Mouse (Mus musculus) erythroblast, embryonic 14.5 days (primary cell): ENCODE measurements around the gene Ehbp1l1. TPM values are rescaled to one million over a fixed set of nuclear protein-coding genes. Genes with fewer than 3 reads are reported as not detected.

ENCODE experiments used
- H3K27me3 ChIP-seq: 2 replicates; pipeline ENCODE4 v1.6.1; 2012; ENCODE audit warnings: inconsistent platforms; ENCODE audit not compliant: control insufficient read depth
- H3K36me3 ChIP-seq: 2 replicates; pipeline ENCODE4 v1.6.1; 2012; ENCODE audit warnings: mild to moderate bottlenecking, inconsistent platforms; ENCODE audit not compliant: control insufficient read depth
- H3K4me1 ChIP-seq: 2 replicates; pipeline ENCODE4 v1.6.1; 2012; ENCODE audit warnings: inconsistent platforms; ENCODE audit not compliant: control insufficient read depth
- H3K4me3 ChIP-seq: replicated peaks from 2 replicates; pipeline ENCODE3; 2012; ENCODE audit warnings: moderate library complexity, mild to moderate bottlenecking, inconsistent platforms
- H3K9me3 ChIP-seq: 2 replicates; pipeline ENCODE4 v1.6.1; 2012; ENCODE audit warnings: low read length, inconsistent platforms, mixed read lengths; ENCODE audit not compliant: control insufficient read depth
- GATA1 ChIP-seq: IDR thresholded peaks from 2 replicates; pipeline ENCODE4 v1.6.1; 2012; ENCODE audit warnings: low read length, inconsistent platforms, mixed read lengths
- TAL1 ChIP-seq: IDR thresholded peaks from 3 replicates; pipeline ENCODE4 v1.6.1; 2012; ENCODE audit warnings: low read length, inconsistent platforms, mixed read lengths
- polyA plus RNA-seq: library from polyadenylated mRNA; stranded (reverse); fragments of >175 nt; gene quantifications from 2 replicates; pipeline ENCODE4 v1.2.3, GENCODE M21; 2012

Ehbp1l1 gene
- polyA plus RNA-seq, 1 experiment = 88.4 TPM

- Histone ChIP-seq H3K9me3 (no peaks in the 10 kb centered on the region), H3K4me1 (peaks cover 84% of the 10 kb centered on the region), H3K27me3 (no peaks in the 10 kb centered on the region), H3K4me3 (peak overlapping the region; percentile 74), H3K36me3 (peaks cover 76% of the 10 kb centered on the region)
- no peak for TF ChIP-seq GATA1
- no peak for TF ChIP-seq TAL1
These were observed 1.6 kb upstream of the Ehbp1l1 start for GRCm38 (mm10) chr19:5727701-5728100.

DNA sequence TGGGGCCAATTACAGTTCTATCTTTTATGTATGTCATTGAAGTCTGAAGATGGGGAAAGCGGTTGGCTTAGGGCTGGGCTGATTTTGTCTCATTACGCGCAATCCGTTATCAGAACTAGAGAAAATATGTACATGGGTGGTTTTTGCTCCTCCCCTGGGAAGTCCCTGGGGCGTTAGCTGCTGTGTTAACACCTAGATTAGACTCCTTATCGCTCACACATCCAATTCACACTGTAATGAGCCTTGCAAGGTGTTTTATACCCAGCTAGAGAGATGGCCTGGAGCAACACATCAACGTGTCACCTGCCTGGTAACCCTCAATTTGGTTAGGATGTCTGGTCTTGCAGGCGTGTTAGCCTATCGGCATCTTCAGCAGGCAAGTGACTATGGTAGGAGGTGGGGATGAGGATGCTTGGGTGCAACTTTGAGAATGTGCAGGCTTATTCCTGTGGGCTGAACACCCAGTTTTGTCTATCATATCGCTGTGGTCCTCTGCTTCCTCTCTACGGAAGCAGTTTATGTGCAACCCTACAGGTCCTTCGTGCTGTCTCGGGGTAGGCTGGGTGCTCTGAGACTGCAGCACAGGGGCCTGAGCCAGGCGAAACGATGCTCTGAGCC, 953 bp upstream of the Ehbp1l1 start:
- no peaks in the 10 kb centered on the region for H3K9me3 ChIP-seq
- peak overlapping the region; percentile 74 for H3K4me3 ChIP-seq
- H3K36me3 ChIP-seq = peaks cover 83% of the 10 kb centered on the region
- peak; percentile 84 for TF ChIP-seq GATA1
- TF ChIP-seq TAL1 = peak; percentile 65
- H3K27me3 ChIP-seq = no peaks in the 10 kb centered on the region
- H3K4me1 ChIP-seq = peaks cover 87% of the 10 kb centered on the region

GRCm38 (mm10) chr19:5725029-5725707, 949 bp downstream of the Ehbp1l1 start:
- Histone ChIP-seq H3K4me1 (peaks cover 87% of the 10 kb centered on the region), H3K36me3 (peaks cover 86% of the 10 kb centered on the region), H3K9me3 (no peaks in the 10 kb centered on the region), H3K27me3 (no peaks in the 10 kb centered on the region; the same call in 1 of the 2 replicates), H3K4me3 (peak overlapping the region; percentile 74)
- no peak for TF ChIP-seq GATA1
- TF ChIP-seq TAL1 = no peak

- Histone ChIP-seq H3K27me3 (no peaks in the 10 kb centered on the region; the same call in 1 of the 2 replicates), H3K36me3 (peaks cover 86% of the 10 kb centered on the region), H3K4me3 (peak overlapping the region; percentile 74), H3K9me3 (no peaks in the 10 kb centered on the region), H3K4me1 (peaks cover 87% of the 10 kb centered on the region)
- TF ChIP-seq GATA1 (no peak), TAL1 (no peak)
These were observed 1.6 kb downstream of the Ehbp1l1 start for GRCm38 (mm10) chr19:5724549-5724941.

DNA sequence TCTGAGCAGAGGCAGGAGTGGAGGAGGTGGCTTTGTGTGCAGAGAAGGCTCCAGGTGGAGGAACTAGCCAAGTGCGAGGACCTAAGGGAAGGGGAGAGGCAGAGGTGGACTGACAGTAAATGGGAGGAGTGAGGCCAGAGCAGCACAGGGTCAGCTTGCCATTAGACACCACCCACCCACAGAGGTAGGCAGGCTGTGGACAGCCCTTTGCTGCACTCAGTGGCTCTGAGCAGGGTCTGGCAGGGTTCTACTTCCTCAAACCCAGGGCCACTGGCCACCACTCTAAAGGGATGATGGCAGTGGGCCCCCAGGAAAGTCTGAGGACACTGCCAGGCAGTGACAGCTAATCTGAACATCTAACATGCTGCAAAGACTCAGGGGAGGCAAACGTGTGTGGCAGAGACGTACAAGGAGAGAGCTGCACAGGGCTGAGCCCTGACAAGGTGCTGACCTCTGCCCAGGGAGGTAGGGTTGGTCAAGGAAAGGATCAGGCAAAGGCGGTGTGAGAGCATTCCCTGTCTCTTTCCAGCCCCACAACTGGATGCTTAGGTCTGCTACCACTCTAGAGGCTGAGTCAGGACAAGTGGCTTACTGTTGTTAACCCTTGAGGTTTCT, 2.1 kb downstream of the Ehbp1l1 start:
- TF ChIP-seq GATA1 (peak; percentile 36; the same call in 1 of the 2 replicates), TAL1 (no peak)
- peaks cover 87% of the 10 kb centered on the region for H3K36me3 ChIP-seq
- H3K4me3 ChIP-seq = peak overlapping the region; percentile 74
- H3K4me1 ChIP-seq = peaks cover 87% of the 10 kb centered on the region
- no peaks in the 10 kb centered on the region; the same call in 1 of the 2 replicates for H3K27me3 ChIP-seq
- no peaks in the 10 kb centered on the region for H3K9me3 ChIP-seq

- peak; percentile 87 for TF ChIP-seq TAL1
- TF ChIP-seq GATA1 = peak; percentile 89
These were observed 3.2 kb downstream of the Ehbp1l1 start for GRCm38 (mm10) chr19:5722848-5723425.

GRCm38 (mm10) chr19:5721233-5721632, 4.9 kb downstream of the Ehbp1l1 start:
- Histone ChIP-seq H3K27me3 (peaks cover 4% of the 10 kb centered on the region; the same call in 1 of the 2 replicates), H3K36me3 (peaks cover 98% of the 10 kb centered on the region), H3K4me3 (peak overlapping the region; percentile 45), H3K9me3 (no peaks in the 10 kb centered on the region), H3K4me1 (peaks cover 87% of the 10 kb centered on the region)
- TF ChIP-seq GATA1 (no peak), TAL1 (no peak)

More at GRCm38 (mm10) chr19:5722848-5723425, 3.2 kb downstream of the Ehbp1l1 start:
- Histone ChIP-seq H3K27me3 (no peaks in the 10 kb centered on the region; the same call in 1 of the 2 replicates), H3K36me3 (peaks cover 87% of the 10 kb centered on the region), H3K9me3 (no peaks in the 10 kb centered on the region), H3K4me1 (peaks cover 87% of the 10 kb centered on the region), H3K4me3 (peak overlapping the region; percentile 74)

DNA sequence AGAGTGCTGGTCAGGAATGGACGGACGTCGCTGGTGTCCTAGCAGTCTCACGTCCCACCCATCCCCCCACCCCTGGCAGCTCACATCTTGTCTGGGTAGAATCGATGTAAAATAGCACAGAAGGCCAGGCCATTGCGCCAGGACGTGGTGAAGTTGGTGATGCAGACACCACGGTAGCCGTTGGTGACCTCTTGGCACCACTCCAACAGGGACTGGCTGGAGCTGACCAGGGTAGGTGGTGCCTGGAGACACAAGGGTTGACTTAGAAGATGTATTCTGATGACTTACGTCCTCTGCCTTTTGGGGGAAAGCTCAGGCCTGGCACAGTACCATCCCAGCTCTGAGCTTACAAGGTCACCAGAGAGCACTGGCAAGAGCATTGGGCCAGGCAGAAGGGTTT, 9.2 kb downstream of the Ehbp1l1 start:
- TF ChIP-seq GATA1 = no peak
- no peak for TF ChIP-seq TAL1
- Histone ChIP-seq H3K36me3 (peaks cover 100% of the 10 kb centered on the region), H3K27me3 (peaks cover 6% of the 10 kb centered on the region; the same call in 1 of the 2 replicates), H3K4me1 (peaks cover 99% of the 10 kb centered on the region), H3K9me3 (no peaks in the 10 kb centered on the region), H3K4me3 (peak overlapping the region; percentile 29)
